Mouse (Mus musculus) left cerebral cortex, postnatal 36 days (tissue): ENCODE measurements around the gene Chsy1. TPM values are rescaled to one million over a fixed set of nuclear protein-coding genes. Genes with fewer than 3 reads are reported as not detected.
"Not testable (repeated sequence)": the region's sequence is repeated elsewhere in the genome, so short reads cannot be mapped to it uniquely, and the experiment has no call there.

Source experiments
- DNase-seq, 2 experiments: peaks; one replicate each; pipeline ENCODE4 v3.0.0; 2021 to 2022; ENCODE audit warnings: low spot score in 2 of 2, mixed read lengths in 1 of 2
- intact Hi-C: fragments of 180-260 bp; cut with DNase I; formaldehyde crosslinking; loops from one replicate; pipeline ENCODE4 v1.15.1; 2025
- total RNA-seq, 2 experiments: library from RNA; stranded (reverse); gene quantifications; 2 replicates each; pipeline ENCODE4 v1.2.3; 2021

Gene Chsy1
- total RNA-seq, 2 experiments from 2014 or later = 15.4 to 16.2 TPM

GRCm38 (mm10) chr7:66190385-66190784 lies 81.1 kb downstream of the Chsy1 start:
- DNase-seq, intact Hi-C loops: not testable (repeated sequence)

- no peak for DNase-seq
- intact Hi-C loops = no loop called here
Measured at GRCm38 (mm10) chr7:66194511-66194910, 85.2 kb downstream of the Chsy1 start.

GRCm38 (mm10) chr7:66195881-66196280 lies 86.6 kb downstream of the Chsy1 start:
- no peak for DNase-seq
- intact Hi-C loops = no loop called here

GRCm38 (mm10) chr7:66196609-66197445 lies 87.5 kb downstream of the Chsy1 start:
- intact Hi-C loops = no loop called here
- DNase-seq = no peak

GRCm38 (mm10) chr7:66198416-66198815 lies 89.1 kb downstream of the Chsy1 start:
- intact Hi-C loops = no loop called here
- DNase-seq = no peak

GRCm38 (mm10) chr7:66199391-66199831 lies 90.1 kb downstream of the Chsy1 start:
- peak; percentile 31 to 52 for DNase-seq
- intact Hi-C loops = no loop called here

- DNase-seq = no peak
- intact Hi-C loops = no loop called here
Measured at GRCm38 (mm10) chr7:66200383-66200782, 91.1 kb downstream of the Chsy1 start.

- intact Hi-C loops = no loop called here
- no peak for DNase-seq
Measured at GRCm38 (mm10) chr7:66200791-66201450, 91.6 kb downstream of the Chsy1 start.

- intact Hi-C loops = no loop called here
- DNase-seq = no peak
Measured at GRCm38 (mm10) chr7:66201657-66202056, 92.3 kb downstream of the Chsy1 start.

- intact Hi-C loops = no loop called here
- no peak for DNase-seq
Measured at GRCm38 (mm10) chr7:66209920-66210319, 100.6 kb downstream of the Chsy1 start.

GRCm38 (mm10) chr7:66212887-66213286 lies 103.6 kb downstream of the Chsy1 start:
- DNase-seq = no peak
- intact Hi-C loops = no loop called here

GRCm38 (mm10) chr7:66214477-66214876 lies 105.2 kb downstream of the Chsy1 start:
- no peak for DNase-seq
- intact Hi-C loops = no loop called here

GRCm38 (mm10) chr7:66215911-66216310 lies 106.6 kb downstream of the Chsy1 start:
- intact Hi-C loops = no loop called here
- no peak for DNase-seq

- no peak for DNase-seq
- intact Hi-C loops = no loop called here
Measured at GRCm38 (mm10) chr7:66217011-66217410, 107.7 kb downstream of the Chsy1 start.

GRCm38 (mm10) chr7:66217531-66218094 lies 108.3 kb downstream of the Chsy1 start:
- no peak for DNase-seq
- intact Hi-C loops = no loop called here

- no peak for DNase-seq
- intact Hi-C loops = no loop called here
Measured at GRCm38 (mm10) chr7:66218193-66219014, 109.1 kb downstream of the Chsy1 start.

- intact Hi-C loops = no loop called here
- no peak for DNase-seq
Measured at GRCm38 (mm10) chr7:66219028-66219793, 109.9 kb downstream of the Chsy1 start.

GRCm38 (mm10) chr7:66219794-66220227 lies 110.5 kb downstream of the Chsy1 start:
- DNase-seq = no peak
- intact Hi-C loops = no loop called here

- intact Hi-C loops = no loop called here
- DNase-seq = no peak
Measured at GRCm38 (mm10) chr7:66222621-66223091, 113.3 kb downstream of the Chsy1 start.
